Mouse (Mus musculus) midbrain, embryonic 12.5 days (tissue): ENCODE results near the gene Itga8. TPM values are rescaled to one million over a fixed set of nuclear protein-coding genes. Genes with fewer than 3 reads are reported as not detected.

ENCODE experiments used
- ATAC-seq: fragments of 200-750 bp; cut with Nextera tagmentation; 2 replicates; pipeline ENCODE4 v1.8.0; 2017; ENCODE audit warnings: low read depth, moderate TSS enrichment, moderate library complexity; ENCODE audit not compliant: low FRiP score
- H3K27ac ChIP-seq: fragments of 300-500 bp; sonication (generic); replicated peaks from 2 replicates; pipeline ENCODE4 v1.5.1; 2016; ENCODE audit warnings: mild to moderate bottlenecking
- H3K27me3 ChIP-seq: fragments of 300-500 bp; sonication (generic); 2 replicates; pipeline ENCODE4 v1.6.1; 2016; ENCODE audit warnings: mild to moderate bottlenecking
- H3K36me3 ChIP-seq: fragments of 300-500 bp; sonication (generic); 2 replicates; pipeline ENCODE4 v1.6.1; 2016
- H3K4me1 ChIP-seq: fragments of 300-500 bp; sonication (generic); 2 replicates; pipeline ENCODE4 v1.6.1; 2016
- H3K4me2 ChIP-seq: fragments of 300-500 bp; sonication (generic); replicated peaks from 2 replicates; pipeline ENCODE4 v1.6.1; 2016; ENCODE audit warnings: mild to moderate bottlenecking, moderate library complexity
- H3K4me3 ChIP-seq: fragments of 300-500 bp; sonication (generic); 2 replicates; pipeline ENCODE4 v1.5.1; 2016; ENCODE audit warnings: mild to moderate bottlenecking
- H3K9ac ChIP-seq: fragments of 300-500 bp; sonication (generic); replicated peaks from 2 replicates; pipeline ENCODE4 v1.6.1; 2016; ENCODE audit warnings: mild to moderate bottlenecking, moderate library complexity
- H3K9me3 ChIP-seq: fragments of 300-500 bp; sonication (generic); 2 replicates; pipeline ENCODE4 v1.6.1; 2016; ENCODE audit warnings: mild to moderate bottlenecking
- WGBS: fragments of 180-500 bp; shearing (Covaris S2); methylation state at CpG from one replicate; pipeline ENCODE4 v1.1.7; 2016; 5-methylcytosine and 5-hydroxymethylcytosine counted together
- polyA plus RNA-seq: library from polyadenylated mRNA; unstranded; fragments of >200 nt; fragmentation: Nextera tagmentation; extraction: Ambion mirVana; gene quantifications from 2 replicates; pipeline ENCODE4 v1.2.1, GENCODE M21; 2016

Gene Itga8
- polyA plus RNA-seq, 1 experiment from 2014 or later, result 2.8 TPM

DNA sequence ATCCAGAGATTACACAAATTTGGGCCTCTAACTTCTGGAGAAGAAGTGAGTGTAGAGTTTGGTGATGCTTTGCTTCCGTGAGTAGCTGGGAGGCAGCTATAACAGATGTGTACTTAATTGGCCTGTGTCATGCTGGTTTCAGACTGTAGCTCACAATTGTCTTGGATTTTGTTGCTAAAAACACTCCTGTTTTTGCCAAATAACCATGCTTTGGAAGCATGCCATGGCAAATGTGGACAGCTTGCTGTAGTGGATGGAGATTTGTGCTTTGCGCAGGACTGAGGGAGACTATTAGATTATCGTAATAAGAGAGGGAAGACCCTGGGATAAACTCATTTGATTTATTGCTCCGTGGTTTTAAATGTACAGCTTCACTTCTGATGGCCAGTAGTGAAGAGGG lies 16.3 kb upstream of the Itga8 start:
- no peaks in the 10 kb centered on the region for H3K4me1 ChIP-seq
- 92% methylated on average over 4 of the region's 4 CpGs for WGBS
- no peaks in the 10 kb centered on the region for H3K36me3 ChIP-seq
- H3K9me3 ChIP-seq, result no peaks in the 10 kb centered on the region
- H3K4me3 ChIP-seq, result no peak overlapping the region
- H3K27me3 ChIP-seq, result no peaks in the 10 kb centered on the region
- no peak overlapping the region for H3K4me2 ChIP-seq
- H3K27ac ChIP-seq, result no peak overlapping the region
- no peak for ATAC-seq
- no peak overlapping the region for H3K9ac ChIP-seq

DNA sequence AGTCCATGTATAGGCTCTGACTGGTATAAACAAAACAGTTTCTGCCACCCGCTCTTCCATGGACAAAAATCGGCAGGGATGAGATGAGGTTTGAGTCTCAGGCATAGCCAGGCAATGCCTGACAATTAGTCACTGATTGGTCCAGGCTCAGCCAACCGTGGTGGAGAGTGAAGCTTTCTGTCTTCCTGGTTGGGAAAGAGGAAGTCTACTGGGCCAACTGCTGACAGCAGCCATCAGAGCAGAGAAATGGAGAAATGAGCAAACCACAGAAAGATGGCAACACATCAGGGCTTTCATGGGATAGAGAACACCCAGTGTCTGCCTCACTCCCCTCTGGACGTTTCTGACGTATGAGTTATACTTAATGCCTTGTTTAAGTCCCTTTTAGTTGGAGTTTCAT lies 15.6 kb upstream of the Itga8 start:
- Histone ChIP-seq H3K9me3 (no peaks in the 10 kb centered on the region), H3K9ac (no peak overlapping the region), H3K4me2 (no peak overlapping the region), H3K27me3 (no peaks in the 10 kb centered on the region), H3K27ac (no peak overlapping the region), H3K4me3 (no peak overlapping the region), H3K4me1 (no peaks in the 10 kb centered on the region), H3K36me3 (no peaks in the 10 kb centered on the region)
- WGBS, result 85% methylated on average over 5 of the region's 5 CpGs
- ATAC-seq, result no peak

DNA sequence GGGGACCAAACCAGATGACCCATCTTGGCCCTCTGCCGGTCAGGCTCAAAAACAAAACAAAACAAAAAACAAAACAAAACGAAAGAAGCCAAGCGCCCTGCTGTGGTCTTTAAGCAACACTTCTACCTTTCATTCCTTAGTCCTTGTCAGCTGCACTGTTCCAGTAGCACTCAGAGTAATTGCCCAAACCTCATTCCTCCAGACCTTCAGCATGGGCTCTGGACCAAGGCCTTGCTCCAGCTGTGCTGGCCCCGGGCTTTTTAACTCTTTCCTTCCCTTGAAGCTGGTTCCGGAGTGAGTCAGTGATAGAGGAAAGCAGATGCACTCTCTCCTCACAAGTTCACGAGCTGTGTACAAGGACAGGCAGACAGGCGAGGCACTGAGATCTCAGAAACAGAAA lies 14.6 kb upstream of the Itga8 start:
- ATAC-seq, result no peak
- no peaks in the 10 kb centered on the region for H3K36me3 ChIP-seq
- H3K27ac ChIP-seq, result no peak overlapping the region
- 40% methylated on average over 7 of the region's 7 CpGs for WGBS
- H3K9me3 ChIP-seq, result no peaks in the 10 kb centered on the region
- H3K4me2 ChIP-seq, result no peak overlapping the region
- no peaks in the 10 kb centered on the region for H3K27me3 ChIP-seq
- no peaks in the 10 kb centered on the region for H3K4me1 ChIP-seq
- H3K4me3 ChIP-seq, result no peak overlapping the region
- H3K9ac ChIP-seq, result no peak overlapping the region

DNA sequence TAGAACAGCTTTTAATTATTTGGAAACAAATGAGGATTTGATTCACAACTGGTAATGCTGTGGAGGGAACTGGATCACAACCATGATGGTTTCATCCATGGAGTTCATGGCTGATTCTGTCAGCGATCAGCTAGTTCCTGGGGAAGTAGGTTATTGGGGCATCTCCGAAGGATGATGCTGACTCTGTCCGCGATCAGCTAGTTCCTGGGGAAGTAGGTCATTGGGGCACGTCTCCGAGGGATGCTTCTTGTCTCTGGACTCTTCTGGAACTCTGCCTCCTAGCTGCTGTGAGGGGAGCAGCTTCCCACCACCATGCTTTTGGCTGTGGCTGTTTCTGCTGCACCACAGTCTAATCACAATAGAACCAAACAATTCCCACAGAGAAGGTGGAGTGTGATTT lies 12.3 kb upstream of the Itga8 start:
- H3K9me3 ChIP-seq, result no peaks in the 10 kb centered on the region
- H3K27ac ChIP-seq, result no peak overlapping the region
- H3K4me2 ChIP-seq, result no peak overlapping the region
- no peak for ATAC-seq
- H3K4me1 ChIP-seq, result no peaks in the 10 kb centered on the region
- no peaks in the 10 kb centered on the region for H3K27me3 ChIP-seq
- no peak overlapping the region for H3K4me3 ChIP-seq
- H3K9ac ChIP-seq, result no peak overlapping the region
- 80% methylated on average over 6 of the region's 6 CpGs for WGBS
- no peaks in the 10 kb centered on the region for H3K36me3 ChIP-seq

DNA sequence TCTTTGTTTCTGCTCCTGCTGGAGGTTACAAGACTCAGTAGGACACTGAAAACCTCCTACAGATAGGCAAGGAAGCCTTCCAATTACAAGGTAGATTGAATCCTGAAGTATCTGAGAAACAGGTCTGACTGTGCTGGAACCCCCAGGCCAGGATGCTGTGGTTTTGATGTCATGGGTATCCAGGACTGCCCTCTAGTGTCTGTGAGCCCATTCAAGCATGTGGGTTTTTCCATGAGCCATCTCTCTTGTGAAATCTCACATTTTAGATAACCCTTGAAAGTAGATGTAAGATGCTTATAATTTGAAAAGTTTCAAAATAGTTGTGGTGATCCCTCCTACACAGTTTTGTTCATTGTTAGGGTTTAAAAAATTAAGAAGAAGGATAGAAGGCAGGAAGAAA lies 6.7 kb upstream of the Itga8 start:
- no peak overlapping the region for H3K4me3 ChIP-seq
- no peaks in the 10 kb centered on the region for H3K27me3 ChIP-seq
- H3K4me1 ChIP-seq, result no peaks in the 10 kb centered on the region; the same call in 1 of the 2 replicates
- no peak overlapping the region for H3K27ac ChIP-seq
- H3K9me3 ChIP-seq, result no peaks in the 10 kb centered on the region
- H3K9ac ChIP-seq, result no peak overlapping the region
- H3K36me3 ChIP-seq, result no peaks in the 10 kb centered on the region
- no peak overlapping the region for H3K4me2 ChIP-seq
- ATAC-seq, result no peak

DNA sequence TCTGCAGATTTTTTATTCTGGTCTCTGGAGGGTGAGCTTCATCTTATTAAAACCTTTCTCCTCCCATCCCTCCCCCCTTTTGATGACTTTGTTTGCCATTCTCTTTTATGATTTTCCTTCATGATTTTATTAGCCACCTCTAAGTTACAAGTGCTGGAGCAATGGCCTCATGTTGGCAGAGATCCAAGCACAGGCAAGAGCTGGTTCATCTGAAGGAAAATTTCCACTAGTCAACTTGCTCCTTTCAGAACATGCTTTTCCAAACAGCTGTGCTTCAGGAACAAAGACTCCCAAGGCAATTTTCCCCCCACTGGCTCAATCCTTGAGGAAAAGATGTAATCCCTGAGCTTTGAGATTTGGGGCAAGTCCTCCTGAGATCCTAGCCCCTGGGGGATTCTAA lies 5.6 kb upstream of the Itga8 start:
- Histone ChIP-seq H3K27me3 (peaks cover 5% of the 10 kb centered on the region; the same call in 1 of the 2 replicates), H3K27ac (no peak overlapping the region), H3K4me2 (no peak overlapping the region), H3K36me3 (no peaks in the 10 kb centered on the region), H3K9ac (no peak overlapping the region), H3K4me1 (no peaks in the 10 kb centered on the region; the same call in 1 of the 2 replicates), H3K9me3 (no peaks in the 10 kb centered on the region), H3K4me3 (no peak overlapping the region)
- no peak for ATAC-seq

DNA sequence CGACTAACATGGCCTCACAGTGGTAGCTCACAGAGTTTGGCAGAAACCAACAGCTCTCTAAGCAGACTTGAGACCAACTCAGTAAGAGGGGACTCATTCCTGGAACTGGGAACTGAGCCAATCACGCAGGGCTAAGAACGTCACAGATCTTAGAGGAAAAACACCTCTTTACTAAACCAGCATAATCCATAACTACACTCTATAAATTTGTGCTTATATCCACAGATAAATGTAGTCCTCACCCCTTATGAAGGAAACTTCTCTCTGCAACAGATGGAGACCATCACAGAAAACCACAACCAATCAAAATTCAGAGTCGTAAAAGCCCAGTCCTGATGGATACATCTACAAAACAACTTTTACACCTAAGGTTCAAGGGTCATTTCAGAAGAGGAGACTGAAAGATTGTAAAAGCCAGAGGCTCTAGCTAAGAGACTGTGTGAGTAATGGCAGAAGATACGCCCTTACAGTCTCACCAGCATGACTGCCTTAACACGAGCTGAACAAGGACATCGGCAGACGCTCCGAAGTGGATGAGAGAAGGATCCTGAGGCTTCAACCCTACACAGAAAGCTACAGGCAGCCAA lies 3.4 kb upstream of the Itga8 start:
- WGBS, result 89% methylated on average over 9 of the region's 9 CpGs
- Histone ChIP-seq H3K4me1 (peaks cover 5% of the 10 kb centered on the region; the same call in 1 of the 2 replicates), H3K9me3 (no peaks in the 10 kb centered on the region), H3K9ac (no peak overlapping the region), H3K4me2 (no peak overlapping the region), H3K4me3 (no peak overlapping the region), H3K27me3 (peaks cover 24% of the 10 kb centered on the region), H3K36me3 (no peaks in the 10 kb centered on the region), H3K27ac (no peak overlapping the region)
- no peak for ATAC-seq

DNA sequence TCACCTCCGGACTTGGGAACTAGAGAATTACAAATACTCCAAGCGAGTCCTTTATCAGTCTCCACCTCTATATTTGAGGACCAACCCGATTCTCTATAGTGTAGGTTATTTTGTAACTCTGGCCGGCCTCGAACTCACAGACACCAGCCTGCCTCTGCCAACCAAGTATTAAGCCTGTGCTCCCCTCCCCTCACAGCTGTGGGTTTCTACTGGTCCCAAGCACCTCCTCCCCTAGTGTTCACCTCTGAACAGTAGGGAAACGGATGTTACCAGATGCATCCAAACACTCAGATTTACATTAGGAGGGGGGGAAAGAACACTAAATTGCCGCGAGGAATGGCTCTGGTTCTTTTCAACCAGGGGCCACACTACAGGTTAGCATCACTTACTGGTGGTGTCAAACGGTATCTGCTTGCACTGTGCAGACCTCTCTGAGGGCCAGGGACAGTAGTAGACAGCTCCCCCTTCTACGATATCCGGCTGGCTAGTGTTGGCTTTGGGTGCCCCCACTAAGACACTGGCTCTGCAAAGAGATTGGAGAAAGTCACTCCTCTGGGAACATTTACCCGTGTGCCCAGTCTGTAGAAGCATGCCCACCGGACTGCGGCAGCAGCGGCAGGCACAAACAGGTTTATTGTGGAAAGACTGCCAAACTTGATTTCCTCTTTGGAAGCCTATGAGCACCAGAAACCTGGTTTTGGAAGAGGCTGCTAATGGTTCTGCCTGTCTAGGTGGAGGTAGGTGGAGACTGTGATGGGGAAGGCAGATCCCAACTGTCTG lies 1.1 kb downstream of the Itga8 start:
- Histone ChIP-seq H3K9me3 (no peaks in the 10 kb centered on the region), H3K4me3 (peak overlapping the region; percentile 69), H3K27me3 (peaks cover 24% of the 10 kb centered on the region), H3K27ac (no peak overlapping the region), H3K4me2 (peak overlapping the region; percentile 96), H3K9ac (no peak overlapping the region), H3K36me3 (no peaks in the 10 kb centered on the region), H3K4me1 (0 out of 2 replicates have a peak, but pooled peaks cover 5% of the 10 kb centered on the region)
- WGBS, result 71% methylated on average over 15 of the region's 15 CpGs
- ATAC-seq, result no peak

DNA sequence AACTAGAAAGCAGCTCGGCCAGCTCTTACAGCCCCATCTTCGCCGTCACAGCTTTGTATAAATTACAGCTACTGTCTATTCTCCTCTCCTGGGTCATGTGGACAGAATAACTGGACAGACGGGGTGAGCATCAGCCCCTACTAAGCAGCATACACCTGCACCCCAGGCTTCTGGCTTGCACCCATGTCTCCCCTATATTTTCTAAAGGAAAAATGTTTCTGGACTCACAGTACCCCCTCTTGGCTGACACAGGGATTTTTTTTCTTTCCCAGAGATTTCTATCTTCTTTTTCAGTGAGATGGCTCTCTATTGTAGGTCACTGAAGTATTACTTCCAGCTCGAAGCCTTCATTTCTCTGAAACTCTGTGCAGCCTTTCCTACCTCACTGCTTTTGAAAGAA lies 4.4 kb downstream of the Itga8 start:
- no peaks in the 10 kb centered on the region for H3K36me3 ChIP-seq
- 83% methylated on average over 5 of the region's 5 CpGs for WGBS
- H3K27me3 ChIP-seq, result peaks cover 19% of the 10 kb centered on the region
- no peak overlapping the region for H3K4me3 ChIP-seq
- H3K9me3 ChIP-seq, result no peaks in the 10 kb centered on the region
- H3K4me1 ChIP-seq, result 0 out of 2 replicates have a peak, but pooled peaks cover 5% of the 10 kb centered on the region
- H3K9ac ChIP-seq, result no peak overlapping the region
- no peak overlapping the region for H3K4me2 ChIP-seq
- no peak for ATAC-seq
- H3K27ac ChIP-seq, result no peak overlapping the region

DNA sequence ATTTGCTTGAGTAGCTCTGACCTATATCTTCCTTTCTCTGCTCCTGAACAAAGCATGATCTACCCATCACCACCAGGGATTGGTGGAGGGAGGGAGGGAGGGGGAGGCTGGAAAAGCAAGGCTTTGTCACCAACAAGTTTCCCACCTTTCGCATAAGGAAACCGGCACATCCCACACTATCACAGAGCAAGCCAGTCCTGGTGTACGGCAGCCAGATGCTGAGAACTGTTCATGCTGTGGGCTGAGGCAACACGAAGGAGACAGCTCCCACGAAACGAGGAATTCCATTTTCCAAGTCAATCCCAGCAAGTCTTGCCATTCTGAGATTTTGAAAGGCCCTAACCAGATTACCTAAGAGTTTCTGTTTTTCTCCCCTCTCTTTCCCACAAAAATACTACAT lies 6.6 kb downstream of the Itga8 start:
- H3K4me1 ChIP-seq, result no peaks in the 10 kb centered on the region
- WGBS, result 92% methylated on average over 6 of the region's 6 CpGs

DNA sequence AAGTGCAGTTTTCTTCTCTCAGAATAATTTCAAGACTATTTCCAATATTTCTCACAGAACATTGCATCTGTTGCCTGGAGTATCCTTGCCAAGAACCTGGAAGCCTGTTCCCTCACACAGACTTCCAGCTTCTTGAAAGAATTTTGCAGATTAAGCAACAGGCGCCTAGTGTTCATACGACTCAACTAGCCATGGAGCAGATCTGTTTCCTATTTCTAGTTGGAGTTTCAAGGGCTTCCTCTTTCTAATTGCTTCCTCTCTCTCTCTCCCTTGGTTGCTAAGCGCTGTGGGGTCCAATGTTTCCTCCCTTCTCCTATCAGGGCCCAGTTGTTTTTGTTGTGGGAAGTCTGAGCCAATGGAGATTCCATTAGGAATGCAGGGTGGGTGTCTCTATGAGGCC lies 7.7 kb downstream of the Itga8 start:
- H3K27me3 ChIP-seq, result no peaks in the 10 kb centered on the region
- no peak overlapping the region for H3K9ac ChIP-seq
- no peak overlapping the region for H3K4me2 ChIP-seq
- H3K9me3 ChIP-seq, result no peaks in the 10 kb centered on the region
- no peak overlapping the region for H3K4me3 ChIP-seq
- no peak for ATAC-seq
- WGBS, result 80% methylated on average over 3 of the region's 3 CpGs
- H3K27ac ChIP-seq, result no peak overlapping the region
- H3K36me3 ChIP-seq, result no peaks in the 10 kb centered on the region
- H3K4me1 ChIP-seq, result no peaks in the 10 kb centered on the region

More for the DNA sequence above, 6.6 kb downstream of the Itga8 start:
- H3K4me3 ChIP-seq, result no peak overlapping the region
- no peaks in the 10 kb centered on the region for H3K36me3 ChIP-seq
- no peak overlapping the region for H3K9ac ChIP-seq
- no peak overlapping the region for H3K4me2 ChIP-seq
- no peak for ATAC-seq
- H3K27ac ChIP-seq, result no peak overlapping the region
- H3K9me3 ChIP-seq, result no peaks in the 10 kb centered on the region
- no peaks in the 10 kb centered on the region for H3K27me3 ChIP-seq

DNA sequence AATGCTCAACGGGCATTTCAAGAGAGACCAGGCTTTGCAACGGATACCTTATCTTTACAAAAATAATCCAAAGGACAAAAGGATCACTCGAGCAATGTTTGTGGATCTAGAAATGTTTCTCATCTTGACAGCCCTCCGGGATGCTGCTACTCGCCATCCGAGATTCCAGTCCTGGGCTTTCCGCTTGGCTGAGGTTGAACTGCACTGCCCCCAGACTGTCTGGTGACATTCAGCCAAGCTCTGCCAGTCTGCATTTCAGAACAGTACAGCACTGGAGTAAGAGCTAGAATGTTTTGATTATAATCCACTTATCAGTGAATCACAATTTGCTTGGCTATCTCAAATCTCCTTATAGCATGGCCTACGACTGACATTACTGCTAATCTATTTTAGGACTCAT lies 8.3 kb downstream of the Itga8 start:
- no peak overlapping the region for H3K9ac ChIP-seq
- no peaks in the 10 kb centered on the region for H3K27me3 ChIP-seq
- no peak for ATAC-seq
- H3K4me2 ChIP-seq, result no peak overlapping the region
- H3K36me3 ChIP-seq, result no peaks in the 10 kb centered on the region
- WGBS, result 66% methylated on average over 8 of the region's 8 CpGs
- H3K4me3 ChIP-seq, result no peak overlapping the region
- no peaks in the 10 kb centered on the region for H3K9me3 ChIP-seq
- no peaks in the 10 kb centered on the region for H3K4me1 ChIP-seq
- no peak overlapping the region for H3K27ac ChIP-seq
